Mouse (Mus musculus) megakaryocyte-erythroid progenitor cell, adult 5-6 weeks (primary cell): ENCODE measurements at regions not wholly inside any gene's neighbourhood (a gene's known extent, or its start where the extent isn't known, plus 50 kb on each side); places are given as distances from the start of the nearest gene placed in this dataset.
A peak's percentile ranks its signal among the peaks of the same experiment; 100 is the strongest.

Experiments
- ATAC-seq: replicated peaks from 2 replicates; pipeline ENCODE4 v1.8.0; 2016; ENCODE audit warnings: mild to moderate bottlenecking, inconsistent platforms; ENCODE audit not compliant: severe bottlenecking, poor library complexity, low FRiP score, low TSS enrichment

- no peak for ATAC-seq
Measured at GRCm38 (mm10) chr2:75133298-75134080, 307.9 kb downstream of the Mtx2 start.

- no peak for ATAC-seq
Measured at GRCm38 (mm10) chr2:75136618-75137017, 311.0 kb downstream of the Mtx2 start.

GRCm38 (mm10) chr2:75137133-75137982 is 311.8 kb downstream of the Mtx2 start:
- no peak for ATAC-seq

GRCm38 (mm10) chr2:75137983-75138745 is 312.6 kb downstream of the Mtx2 start:
- ATAC-seq: peak; percentile 52; the same call in 1 of the 2 replicates

- no peak for ATAC-seq
Measured at GRCm38 (mm10) chr2:75138746-75139060, 313.1 kb downstream of the Mtx2 start.

GRCm38 (mm10) chr2:75139544-75139943 is 313.9 kb downstream of the Mtx2 start:
- ATAC-seq: no peak

- ATAC-seq: no peak
Measured at GRCm38 (mm10) chr2:75142675-75143074, 317.1 kb downstream of the Mtx2 start.

- ATAC-seq: no peak
Measured at GRCm38 (mm10) chr2:75144861-75145260, 319.3 kb downstream of the Mtx2 start.

GRCm38 (mm10) chr2:75146256-75146655 is 320.7 kb downstream of the Mtx2 start:
- no peak for ATAC-seq

- no peak for ATAC-seq
Measured at GRCm38 (mm10) chr2:75147399-75147798, 321.8 kb downstream of the Mtx2 start.

- no peak for ATAC-seq
Measured at GRCm38 (mm10) chr2:75147967-75148366, 322.4 kb downstream of the Mtx2 start.

- no peak for ATAC-seq
Measured at GRCm38 (mm10) chr2:75149036-75149435, 323.4 kb downstream of the Mtx2 start.

GRCm38 (mm10) chr2:75149562-75149961 is 324.0 kb downstream of the Mtx2 start:
- ATAC-seq: no peak

- ATAC-seq: no peak
Measured at GRCm38 (mm10) chr2:75150986-75151385, 325.4 kb downstream of the Mtx2 start.

- ATAC-seq: no peak
Measured at GRCm38 (mm10) chr2:75151519-75151918, 325.9 kb downstream of the Mtx2 start.

GRCm38 (mm10) chr2:75152477-75152990 is 326.9 kb downstream of the Mtx2 start:
- peak; percentile 70; the same call in 1 of the 2 replicates for ATAC-seq

GRCm38 (mm10) chr2:75154448-75154847 is 328.8 kb downstream of the Mtx2 start:
- ATAC-seq: no peak

GRCm38 (mm10) chr2:75158581-75158980 is 333.0 kb downstream of the Mtx2 start:
- ATAC-seq: no peak

GRCm38 (mm10) chr2:75161075-75161474 is 335.5 kb downstream of the Mtx2 start:
- no peak for ATAC-seq

GRCm38 (mm10) chr2:75164987-75165386 is 339.4 kb downstream of the Mtx2 start:
- ATAC-seq: no peak
